Mouse (Mus musculus) embryonic fibroblast, embryonic 13.5 days (primary cell): ENCODE data around the gene Psmc1. TPM values are rescaled to one million over a fixed set of nuclear protein-coding genes. Genes with fewer than 3 reads are reported as not detected.

Experiments used
- H3K27ac ChIP-seq: 2 replicates; pipeline ENCODE4 v1.5.1; 2012; ENCODE audit warnings: low read length, control low read depth, inconsistent platforms; ENCODE audit not compliant: insufficient read depth
- H3K4me1 ChIP-seq: 2 replicates; pipeline ENCODE4 v1.6.1; 2011; ENCODE audit warnings: low read length; ENCODE audit not compliant: control insufficient read depth, insufficient read depth
- H3K4me3 ChIP-seq: 2 replicates; pipeline ENCODE4 v1.5.1; 2011; ENCODE audit warnings: mild to moderate bottlenecking, control low read depth, low read length; ENCODE audit not compliant: insufficient read depth
- CTCF ChIP-seq: IDR thresholded peaks from 2 replicates; pipeline ENCODE4 v1.5.1; 2011; ENCODE audit warnings: mild to moderate bottlenecking, control low read depth, low read length, moderate library complexity, borderline replicate concordance; ENCODE audit not compliant: insufficient read depth
- POLR2A ChIP-seq: IDR thresholded peaks from 2 replicates; pipeline ENCODE4 v1.6.1; 2011; ENCODE audit warnings: low read depth, mild to moderate bottlenecking, control low read depth, low read length, moderate library complexity
- polyA plus RNA-seq: library from polyadenylated mRNA; stranded (reverse); fragments of >200 nt; gene quantifications from 2 replicates; pipeline ENCODE4 v1.2.4, GENCODE M21; 2011; ENCODE audit warnings: low read depth; ENCODE audit not compliant: missing spikeins, insufficient read length

Psmc1 gene
- polyA plus RNA-seq, 1 experiment, result 290 TPM

DNA sequence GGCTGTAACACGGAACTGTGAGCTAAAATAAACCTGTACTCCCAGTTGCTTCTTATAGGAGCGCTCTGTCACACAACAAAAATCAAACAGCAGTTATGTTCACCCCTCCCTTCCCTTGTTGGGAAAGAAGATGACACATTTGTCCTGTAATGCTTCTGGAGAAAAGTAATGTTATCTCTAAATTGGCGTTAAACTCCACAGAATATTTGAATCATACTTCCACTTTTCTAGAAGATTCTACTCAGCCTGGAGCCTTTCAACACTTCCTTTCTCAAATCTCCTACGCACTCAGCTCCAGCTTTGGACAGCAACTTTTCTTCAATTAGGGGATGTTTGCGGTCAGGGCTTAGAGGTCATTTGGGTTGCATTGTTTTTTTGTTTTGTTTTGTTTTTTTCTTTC lies 20.7 kb upstream of the Psmc1 start:
- TF ChIP-seq CTCF (no peak), POLR2A (no peak)
- H3K27ac ChIP-seq, result no peak overlapping the region
- H3K4me3 ChIP-seq, result no peak overlapping the region
- no peaks in the 10 kb centered on the region for H3K4me1 ChIP-seq

DNA sequence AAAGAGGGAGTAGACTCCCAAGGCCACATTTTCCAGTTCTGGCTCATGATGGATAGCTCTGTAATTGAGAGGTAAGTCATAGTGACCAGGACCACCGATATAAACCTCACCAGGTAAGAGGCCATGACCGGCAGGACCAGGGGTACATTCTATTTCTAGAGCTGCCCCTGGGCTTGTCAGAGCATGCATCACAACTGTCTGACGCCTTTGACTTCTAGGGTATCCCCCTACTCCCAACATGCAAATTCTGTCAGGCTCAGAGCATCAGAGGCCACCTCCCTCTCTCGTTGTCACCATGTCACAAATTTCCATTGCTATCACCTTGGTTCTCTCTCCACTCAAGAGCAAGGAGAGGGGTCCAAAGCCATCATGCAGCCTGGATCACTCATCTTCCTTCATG lies 19.2 kb upstream of the Psmc1 start:
- TF ChIP-seq POLR2A, result no peak
- TF ChIP-seq CTCF, result no peak

DNA sequence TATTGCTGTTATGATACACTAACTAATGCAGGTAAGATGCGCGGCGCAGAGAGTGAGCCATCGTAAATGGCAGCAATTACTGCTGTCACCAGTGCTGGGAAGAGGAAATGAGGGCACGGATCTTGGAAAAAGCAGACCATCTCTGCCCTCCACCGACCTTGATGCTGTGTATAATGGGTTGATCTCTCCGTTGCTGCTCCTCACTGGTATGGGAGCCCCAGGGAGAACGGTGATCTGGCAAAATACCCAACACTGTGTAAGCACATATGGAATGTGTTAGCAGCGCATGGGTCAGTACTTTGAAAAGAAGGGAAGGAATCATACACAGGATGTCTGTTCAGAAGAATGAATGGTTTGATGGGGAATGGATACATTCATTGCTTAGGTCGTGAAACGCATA lies 16.9 kb upstream of the Psmc1 start:
- Histone ChIP-seq H3K4me3 (no peak overlapping the region), H3K27ac (no peak overlapping the region), H3K4me1 (peaks cover 2% of the 10 kb centered on the region; the same call in 1 of the 2 replicates)
- TF ChIP-seq POLR2A (no peak), CTCF (no peak)

More for the DNA sequence above, 19.2 kb upstream of the Psmc1 start:
- H3K27ac ChIP-seq, result no peak overlapping the region
- no peaks in the 10 kb centered on the region for H3K4me1 ChIP-seq
- H3K4me3 ChIP-seq, result no peak overlapping the region

GRCm38 (mm10) chr12:100099971-100100706 lies 9.8 kb upstream of the Psmc1 start:
- H3K27ac ChIP-seq, result no peak overlapping the region
- no peak overlapping the region for H3K4me3 ChIP-seq
- TF ChIP-seq POLR2A (no peak), CTCF (no peak)
- peaks cover 2% of the 10 kb centered on the region for H3K4me1 ChIP-seq

GRCm38 (mm10) chr12:100100707-100101030 lies 9.3 kb upstream of the Psmc1 start:
- Histone ChIP-seq H3K4me1 (peaks cover 2% of the 10 kb centered on the region), H3K27ac (no peak overlapping the region), H3K4me3 (no peak overlapping the region)
- no peak for TF ChIP-seq POLR2A

DNA sequence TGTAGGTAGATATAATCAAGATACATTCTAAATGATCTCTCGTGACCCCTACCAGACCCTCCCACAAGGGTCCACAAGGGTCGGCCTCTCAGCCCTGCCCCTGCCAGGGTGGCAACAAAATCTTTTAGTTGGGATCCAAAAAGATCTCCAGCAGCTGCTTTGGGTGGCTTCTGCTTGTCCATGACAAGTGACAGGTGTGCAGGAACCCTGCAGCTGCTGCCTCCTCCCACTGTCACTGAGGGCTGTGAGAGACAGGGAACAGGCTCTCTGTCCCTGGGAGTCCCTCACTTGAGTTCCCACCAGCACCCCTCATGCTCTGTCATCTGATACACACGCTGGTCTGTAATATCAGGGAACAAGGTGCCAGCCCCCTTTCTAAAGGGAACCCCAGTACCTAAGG lies 8.3 kb upstream of the Psmc1 start:
- peaks cover 2% of the 10 kb centered on the region for H3K4me1 ChIP-seq
- H3K4me3 ChIP-seq, result no peak overlapping the region
- TF ChIP-seq POLR2A (no peak), CTCF (no peak)
- H3K27ac ChIP-seq, result no peak overlapping the region

GRCm38 (mm10) chr12:100104530-100104929 lies 5.4 kb upstream of the Psmc1 start:
- no peaks in the 10 kb centered on the region; the same call in 1 of the 2 replicates for H3K4me1 ChIP-seq
- H3K27ac ChIP-seq, result no peak overlapping the region
- TF ChIP-seq POLR2A, result no peak
- no peak for TF ChIP-seq CTCF
- no peak overlapping the region for H3K4me3 ChIP-seq

DNA sequence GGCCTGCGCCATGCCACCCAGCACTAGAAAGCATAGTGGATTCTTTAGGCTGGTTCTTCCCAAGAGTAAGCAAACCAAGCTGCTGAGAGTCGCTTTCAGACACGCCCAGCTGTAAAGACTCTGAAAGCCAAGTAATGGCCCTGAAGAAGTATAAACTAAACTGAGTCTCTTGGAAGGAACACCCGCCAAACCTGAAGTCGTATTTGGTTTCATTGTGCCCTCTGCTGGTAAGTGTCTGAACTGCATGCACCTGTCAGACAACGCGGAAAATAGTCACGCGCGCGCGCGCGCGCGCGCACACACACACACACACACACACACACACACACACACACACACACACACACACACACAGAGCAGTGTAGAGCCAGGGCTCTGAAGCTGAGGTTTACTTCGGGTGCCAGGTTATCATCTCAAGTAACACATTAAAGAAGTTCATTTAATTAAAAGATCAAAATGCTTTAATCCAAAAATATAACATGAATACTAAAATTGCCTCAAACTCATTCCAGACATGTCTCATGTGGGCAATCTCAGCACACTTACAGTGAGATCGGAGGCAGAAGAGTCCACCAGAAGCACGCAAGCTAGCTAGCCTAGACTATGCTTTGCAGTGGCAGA lies 3.6 kb upstream of the Psmc1 start:
- no peak overlapping the region for H3K4me3 ChIP-seq
- no peak overlapping the region for H3K27ac ChIP-seq
- TF ChIP-seq CTCF, result peak; percentile 63; the same call in 1 of the 2 replicates
- no peak for TF ChIP-seq POLR2A
- H3K4me1 ChIP-seq, result peaks cover 3% of the 10 kb centered on the region

DNA sequence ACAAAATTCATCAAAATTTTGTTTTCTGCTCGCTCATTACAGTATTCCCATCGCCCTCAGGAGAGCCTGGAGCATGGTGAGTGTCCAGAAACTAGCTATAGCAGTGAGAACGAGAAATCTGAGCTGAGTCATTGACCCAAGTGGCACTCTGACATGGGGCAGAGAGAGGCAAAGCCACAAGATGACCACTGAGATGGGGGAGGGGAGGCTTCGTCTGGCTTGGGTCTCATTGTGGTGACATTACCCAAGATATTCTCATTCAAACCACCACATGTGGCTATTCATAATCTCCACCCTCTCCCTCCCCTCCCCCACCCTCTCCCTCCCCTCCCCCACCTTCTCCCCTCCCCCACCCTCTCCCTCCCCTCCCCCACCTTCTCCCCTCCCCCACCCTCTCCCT lies 2.5 kb upstream of the Psmc1 start:
- H3K27ac ChIP-seq, result no peak overlapping the region
- no peak for TF ChIP-seq POLR2A
- no peak for TF ChIP-seq CTCF
- H3K4me3 ChIP-seq, result no peak overlapping the region
- H3K4me1 ChIP-seq, result peaks cover 6% of the 10 kb centered on the region

GRCm38 (mm10) chr12:100115982-100116381 lies 6.0 kb downstream of the Psmc1 start:
- Histone ChIP-seq H3K4me1 (peaks cover 6% of the 10 kb centered on the region), H3K4me3 (no peak overlapping the region), H3K27ac (no peak overlapping the region)
- no peak for TF ChIP-seq POLR2A
- TF ChIP-seq CTCF, result no peak
